Mouse (Mus musculus): ENCODE results near the gene Ror1.

Ror1 gene

DNA sequence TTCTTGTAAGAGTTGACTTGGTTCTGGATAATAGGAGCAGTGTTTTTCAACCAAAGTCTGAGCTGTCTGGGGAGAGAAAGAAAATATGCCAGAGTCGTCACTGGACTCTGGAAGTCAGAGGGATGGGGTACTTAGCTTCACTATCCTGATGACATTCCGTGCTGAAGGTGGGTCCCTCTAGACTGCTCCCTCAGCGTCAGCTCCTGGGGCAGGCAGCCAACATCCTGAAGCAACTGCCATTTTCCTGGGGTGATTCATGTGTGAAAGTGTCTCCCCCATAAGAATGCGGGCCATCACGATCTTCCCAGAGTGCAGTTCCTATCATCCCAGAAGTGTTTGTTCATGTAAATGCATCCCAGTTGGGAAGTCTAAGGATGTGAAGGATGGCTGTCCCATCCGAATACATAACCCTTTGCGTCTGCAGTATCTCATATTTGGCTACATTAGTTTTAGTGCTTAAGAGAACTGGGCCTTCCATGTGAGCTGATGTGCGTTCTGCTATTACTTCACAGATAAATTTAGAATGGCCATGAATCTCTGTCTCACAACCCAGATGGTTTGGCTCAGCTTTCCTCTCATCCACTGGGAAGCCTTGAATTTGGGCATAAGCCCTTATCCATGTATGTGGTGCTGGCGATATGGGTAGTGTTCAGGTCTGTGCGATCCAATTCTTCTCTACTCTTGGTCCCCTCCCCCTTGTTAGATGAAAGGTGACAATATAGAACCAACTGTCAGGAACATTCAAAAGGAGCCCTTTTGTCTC is 216.4 kb downstream of the Ror1 start:
- DNase-seq (ENCODE audit: low read depth, low spot score) = no peak

- no peak for DNase-seq (ENCODE audit: low read depth, low spot score)
Observed at GRCm38 (mm10) chr4:100315066-100315465, 219.5 kb downstream of the Ror1 start.

- DNase-seq (ENCODE audit: low read depth, low spot score) = no peak
Observed at GRCm38 (mm10) chr4:100321758-100322157, 226.2 kb downstream of the Ror1 start.

GRCm38 (mm10) chr4:100324719-100325515 is 229.3 kb downstream of the Ror1 start:
- DNase-seq (ENCODE audit: low read depth, low spot score) = no peak

- DNase-seq (ENCODE audit: low read depth, low spot score) = no peak
Observed at GRCm38 (mm10) chr4:100328361-100328970, 232.9 kb downstream of the Ror1 start.

DNA sequence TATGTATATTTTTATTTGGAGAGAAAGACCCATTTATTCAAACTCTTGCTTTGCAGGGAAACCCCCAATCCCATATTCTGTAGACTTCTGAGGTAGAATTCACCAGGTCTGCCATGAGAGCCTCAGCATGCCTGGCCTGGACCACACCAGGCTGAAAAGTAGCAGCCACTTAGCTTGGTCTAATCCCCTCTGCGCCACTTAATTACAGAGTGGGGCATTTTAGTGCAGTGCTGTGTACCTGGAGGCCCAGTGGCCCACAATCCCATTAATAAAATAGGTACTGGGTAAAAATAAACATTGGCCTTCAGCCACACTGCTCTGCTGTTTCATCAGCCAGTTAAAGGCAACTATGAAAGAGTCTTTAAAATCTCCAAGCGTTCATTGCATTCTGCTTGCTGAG is 239.6 kb downstream of the Ror1 start:
- DNase-seq (ENCODE audit: low read depth, low spot score) = no peak

DNA sequence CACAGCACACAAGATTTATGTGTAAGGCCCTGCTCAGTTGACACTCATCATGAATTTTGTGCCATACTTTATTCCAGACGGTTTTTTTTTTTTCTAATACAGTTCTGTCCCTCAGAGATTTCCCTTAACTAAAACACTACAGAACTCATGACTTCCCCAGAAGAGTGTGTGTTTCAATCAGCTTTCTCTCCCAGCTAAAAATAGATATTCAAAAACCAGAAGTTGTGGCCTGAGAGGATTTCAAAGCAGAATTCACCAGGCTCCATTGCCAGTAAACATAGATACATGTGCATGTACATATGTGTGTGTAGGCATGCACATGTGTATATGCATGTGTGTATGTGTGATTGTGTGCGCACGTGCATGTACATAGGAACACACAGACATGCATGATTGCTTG is 252.2 kb downstream of the Ror1 start:
- no peak for DNase-seq (ENCODE audit: low read depth, low spot score)

- no peak for DNase-seq (ENCODE audit: low read depth, low spot score)
Observed at GRCm38 (mm10) chr4:100350106-100350795, 254.7 kb downstream of the Ror1 start.

- DNase-seq (ENCODE audit: low read depth, low spot score) = no peak
Observed at GRCm38 (mm10) chr4:100351797-100352290, 256.3 kb downstream of the Ror1 start.

DNA sequence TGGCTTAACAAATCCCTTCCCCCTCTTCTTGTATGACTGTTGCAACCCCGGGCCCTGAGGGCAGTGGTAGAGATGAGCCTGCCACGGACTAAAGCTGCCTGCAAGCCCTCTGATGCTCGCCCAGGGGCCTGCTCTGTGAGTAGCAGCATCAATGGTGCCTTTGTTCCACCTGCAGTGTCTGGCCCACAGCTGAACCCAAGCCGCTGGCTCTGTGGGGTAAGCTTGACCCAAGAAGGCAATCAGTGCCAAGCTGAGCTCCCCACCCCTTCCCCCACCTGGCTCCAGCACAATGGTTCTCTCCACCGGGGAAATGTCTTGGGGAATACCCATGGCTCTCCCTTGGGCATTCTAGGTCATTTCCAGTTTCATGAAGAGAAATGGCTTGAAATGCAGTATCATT is 260.0 kb downstream of the Ror1 start:
- DNase-seq (ENCODE audit: low read depth, low spot score) = no peak

- no peak for DNase-seq (ENCODE audit: low read depth, low spot score)
Observed at GRCm38 (mm10) chr4:100357881-100358589, 262.4 kb downstream of the Ror1 start.

DNA sequence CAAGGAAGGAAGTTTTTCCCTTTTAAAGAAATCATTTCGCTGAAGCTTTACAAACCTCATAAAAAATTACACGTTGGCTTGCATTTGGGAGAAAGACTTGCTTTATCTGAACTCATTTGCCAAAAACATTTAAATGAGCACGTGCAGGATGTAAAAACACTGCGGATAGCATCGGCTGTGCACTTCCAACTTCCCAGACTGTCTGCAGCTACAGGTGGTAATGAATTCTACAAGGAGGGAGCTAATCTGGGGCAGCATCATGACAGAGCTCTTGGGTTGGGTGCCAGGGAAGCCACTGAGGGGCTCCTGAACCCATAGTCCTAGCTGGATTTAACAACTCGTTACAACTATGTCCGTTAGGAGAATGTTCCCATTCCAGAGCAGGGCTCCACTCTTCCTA is 268.1 kb downstream of the Ror1 start:
- no peak for DNase-seq (ENCODE audit: low read depth, low spot score)

GRCm38 (mm10) chr4:100368691-100369090 is 273.1 kb downstream of the Ror1 start:
- DNase-seq (ENCODE audit: low read depth, low spot score) = no peak

DNA sequence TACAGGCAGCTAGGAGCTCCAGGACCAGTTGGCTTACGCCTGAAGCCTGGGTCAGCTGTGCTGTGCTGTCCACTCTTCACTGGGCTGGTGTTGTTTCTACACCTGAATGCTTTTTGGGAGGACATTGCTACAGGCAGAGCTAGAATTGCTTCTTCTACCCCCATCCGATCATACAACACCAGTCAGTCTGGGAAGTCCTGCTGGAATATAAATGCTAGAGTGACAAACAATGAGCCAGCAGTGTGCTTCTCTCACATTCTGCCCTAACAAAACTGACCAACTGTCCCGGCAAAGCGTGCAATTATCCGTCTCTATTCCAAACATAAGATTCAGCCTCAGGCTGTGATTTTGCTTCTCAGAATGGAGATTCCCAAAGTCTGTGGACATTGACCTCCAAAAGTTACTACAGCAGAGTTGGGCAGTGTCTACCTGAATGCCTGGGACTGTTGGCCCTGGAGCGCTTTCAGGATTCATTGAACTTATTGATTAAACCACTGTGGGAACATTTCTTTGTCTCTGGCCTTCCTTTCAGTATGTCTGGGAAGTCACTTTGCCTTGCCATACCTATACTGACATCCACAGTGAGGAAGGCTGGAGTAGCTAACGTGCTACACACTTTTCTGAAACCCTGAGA is 274.1 kb downstream of the Ror1 start:
- no peak for DNase-seq (ENCODE audit: low read depth, low spot score)

DNA sequence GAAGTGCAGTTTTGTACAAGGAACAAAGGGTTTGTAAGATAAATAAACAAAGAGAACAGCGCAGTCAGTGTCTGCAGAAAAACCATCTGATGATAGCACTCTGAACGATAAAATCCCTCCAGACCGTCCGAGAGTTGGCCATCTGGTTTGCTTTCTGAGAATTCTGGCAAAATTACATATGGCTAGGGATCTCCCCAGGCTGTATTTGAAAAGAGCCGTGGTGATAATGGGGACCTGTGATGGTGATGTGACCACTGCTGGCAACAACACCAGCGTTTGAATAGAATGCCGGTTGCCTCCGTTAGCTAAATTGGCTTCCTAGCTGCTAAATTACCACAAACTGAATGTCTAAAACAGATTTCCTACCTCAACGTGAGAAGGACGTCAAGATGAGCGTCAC is 277.2 kb downstream of the Ror1 start:
- DNase-seq (ENCODE audit: low read depth, low spot score) = no peak

GRCm38 (mm10) chr4:100373780-100374179 is 278.2 kb downstream of the Ror1 start:
- no peak for DNase-seq (ENCODE audit: low read depth, low spot score)

DNA sequence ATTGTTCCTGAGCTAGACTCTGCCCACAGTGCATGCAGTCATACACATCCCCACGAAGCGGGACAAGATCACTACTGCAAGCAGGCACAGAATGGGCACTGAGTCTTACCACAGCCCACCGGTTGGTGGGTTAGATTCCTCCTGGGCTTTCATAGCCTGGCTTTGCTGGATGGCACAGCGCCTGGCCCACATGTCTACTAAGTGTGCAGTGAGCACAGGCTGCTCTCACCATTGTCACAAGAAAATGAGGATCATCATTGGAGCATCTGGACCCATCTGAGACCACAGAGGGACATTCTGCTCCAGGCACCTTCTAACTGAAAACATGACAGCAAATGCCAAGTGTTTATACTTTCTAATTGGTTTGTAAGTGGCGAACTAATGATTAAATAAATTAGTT is 279.7 kb downstream of the Ror1 start:
- no peak for DNase-seq (ENCODE audit: low read depth, low spot score)

DNA sequence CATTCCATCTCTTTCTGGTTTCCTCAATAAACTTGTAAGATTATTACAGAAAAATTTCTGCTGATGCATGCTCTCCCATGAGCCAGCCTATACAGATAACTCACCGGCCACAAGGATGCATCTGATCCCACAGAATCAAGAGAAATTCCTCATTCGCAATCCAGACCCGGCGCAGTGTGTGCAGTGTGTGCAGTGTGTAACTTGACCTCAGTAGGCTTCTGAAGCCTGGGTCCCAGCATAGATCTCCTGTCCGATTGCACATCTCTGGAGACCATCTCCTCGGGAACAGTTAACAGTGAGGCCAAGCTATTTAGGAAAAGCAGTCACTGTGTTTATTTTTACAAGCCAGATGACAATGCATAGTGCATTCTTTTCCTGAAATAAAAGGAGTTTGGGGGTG is 280.6 kb downstream of the Ror1 start:
- no peak for DNase-seq (ENCODE audit: low read depth, low spot score)

GRCm38 (mm10) chr4:100377231-100377630 is 281.6 kb downstream of the Ror1 start:
- DNase-seq (ENCODE audit: low read depth, low spot score) = no peak

DNA sequence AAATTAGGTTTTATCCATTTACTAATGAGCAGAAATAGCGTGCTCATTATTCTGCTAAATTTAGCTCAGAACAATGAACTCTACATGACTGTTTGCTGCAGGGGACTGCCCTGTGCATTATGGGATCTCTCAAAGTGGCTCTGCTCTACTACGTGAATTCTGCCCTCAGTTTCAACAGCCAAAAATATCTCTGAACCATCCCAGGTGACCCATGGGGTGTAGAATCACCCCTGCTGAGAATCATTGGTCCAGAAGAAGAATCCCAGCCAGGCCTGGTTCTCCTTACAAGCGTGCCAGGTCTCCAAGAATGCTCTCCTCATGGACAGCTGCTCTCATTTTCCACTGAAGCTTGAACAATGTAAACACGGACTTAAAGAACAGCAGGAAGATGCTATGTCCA is 282.4 kb downstream of the Ror1 start:
- no peak for DNase-seq (ENCODE audit: low read depth, low spot score)

- no peak for DNase-seq (ENCODE audit: low read depth, low spot score)
Observed at GRCm38 (mm10) chr4:100381760-100382159, 286.2 kb downstream of the Ror1 start.

All from CD4-positive helper T cell, adult 2 months (primary cell).